Mouse (Mus musculus): Measurements from ENCODE around the gene Olfr898. TPM values are rescaled to one million over a fixed set of nuclear protein-coding genes. Genes with fewer than 3 reads are reported as not detected.

Olfr898 gene
- total and polyA plus RNA-seq, 3 experiments = not detected

- Histone ChIP-seq H3K4me2 (ENCODE audit: insufficient read depth, low read depth, poor library complexity, severe bottlenecking) (no peak within 1 kb of the TSS), H3K9ac (ENCODE audit: insufficient read depth, low read depth) (no peak within 1 kb of the TSS), H3K9me3 (replicated peaks; ENCODE audit: low read length) (no peaks in the 10 kb centered on the region), H3K4me1 (ENCODE audit: control insufficient read depth in 1 of 2, insufficient read depth in 2 of 2) (no peaks in the 10 kb centered on the region), H3K27ac (ENCODE audit: insufficient read depth, low read depth) (no peak within 1 kb of the TSS), H3K4me3 (replicated peaks in 1 of 3; ENCODE audit: low read depth in 2 of 3, low read length in 2 of 3, poor library complexity in 1 of 3) (no peak within 1 kb of the TSS), H3K79me2 (replicated peaks; ENCODE audit: control insufficient read depth, extremely low read depth, insufficient read depth, poor library complexity, severe bottlenecking) (no peaks in the 10 kb centered on the region), H3K27me3 (replicated peaks) (no peaks in the 10 kb centered on the region), H3K36me3 (replicated peaks in 1 of 2; ENCODE audit: control insufficient read depth in 1 of 2, insufficient read depth in 1 of 2, low read length in 1 of 2) (no peaks in the 10 kb centered on the region)
- no peak for DNase-seq (ENCODE audit: extremely low read depth)
- TF ChIP-seq MXI1 (IDR thresholded peaks at IDR 0.05; ENCODE audit: low read depth, low read length) (no peak), ZKSCAN1 (IDR thresholded peaks at IDR 0.05; ENCODE audit: borderline replicate concordance, low read depth, low read length) (no peak), NELFE (IDR thresholded peaks at IDR 0.05; ENCODE audit: low read depth, low read length) (no peak), CHD2 (IDR thresholded peaks at IDR 0.05; ENCODE audit: low read length) (no peak), RCOR1 (conservative IDR thresholded peaks at IDR 0.05; ENCODE audit: low read depth, low read length) (no peak), MEF2A (IDR thresholded peaks at IDR 0.05; ENCODE audit: borderline replicate concordance, low read depth, low read length) (no peak), ZMIZ1 (IDR thresholded peaks at IDR 0.05; ENCODE audit: low read depth, low read length) (no peak), BHLHE40 (IDR thresholded peaks at IDR 0.05; ENCODE audit: low read depth, low read length) (no peak), HCFC1 (IDR thresholded peaks at IDR 0.05; ENCODE audit: low read depth, low read length) (no peak), IRF4 (IDR thresholded peaks at IDR 0.05; ENCODE audit: low read depth, low read length) (no peak), SMC3 (IDR thresholded peaks at IDR 0.05; ENCODE audit: low read depth, low read length) (no peak)
- in situ Hi-C loops (cut with MboI; ENCODE audit: low pct_ligation_motif_present, low pct_unique_long_range_greater_than_20kb, low sequenced_read_pairs) = no loop called here
- dilution Hi-C loops (cut with MboI; ENCODE audit: extremely low pct_ligation_motif_present, extremely low pct_unique_long_range_greater_than_20kb, low sequenced_read_pairs) = no loop called here
These were observed 28.6 kb downstream of the Olfr898 start, which contains the start of gene Olfr251 for GRCm38 (mm10) chr9:38376786-38377185. Gene Olfr251, plus strand, starts transcription at chr9:38377086.

GRCm38 (mm10) chr9:38401398-38401797, 53.2 kb downstream of the Olfr898 start, which contains the start of gene Olfr147:
Gene Olfr147, plus strand, starts transcription at chr9:38401698.
- TF ChIP-seq TBP (conservative IDR thresholded peaks at IDR 0.05; ENCODE audit: low read depth, low read length) = no peak
- TF ChIP-seq ZNF384 (IDR thresholded peaks at IDR 0.05; ENCODE audit: low read depth, low read length) = no peak
- TF ChIP-seq E2F4 (IDR thresholded peaks at IDR 0.05; ENCODE audit: insufficient replicate concordance, low read depth, low read length) = no peak
- no peak for TF ChIP-seq CTCF (conservative IDR thresholded peaks at IDR 0.05 in 1 of 2, IDR thresholded peaks at IDR 0.05 in 1 of 2; ENCODE audit: low read depth in 2 of 2, low read length in 2 of 2)
- no peak for TF ChIP-seq ELF1 (IDR thresholded peaks at IDR 0.05; ENCODE audit: low read depth, low read length)
- no peak for TF ChIP-seq SIN3A (IDR thresholded peaks at IDR 0.05; ENCODE audit: low read length)
- no peak for TF ChIP-seq ZMIZ1 (IDR thresholded peaks at IDR 0.05; ENCODE audit: low read depth, low read length)
- TF ChIP-seq ZKSCAN1 (IDR thresholded peaks at IDR 0.05; ENCODE audit: borderline replicate concordance, low read depth, low read length) = no peak
- TF ChIP-seq GABPA (IDR thresholded peaks at IDR 0.05; ENCODE audit: insufficient replicate concordance, low read depth, low read length) = no peak
- TF ChIP-seq CHD1 (IDR thresholded peaks at IDR 0.05; ENCODE audit: low read depth, low read length) = no peak
- no peak for TF ChIP-seq CHD2 (IDR thresholded peaks at IDR 0.05; ENCODE audit: low read length)
- TF ChIP-seq RAD21 (IDR thresholded peaks at IDR 0.05; ENCODE audit: low read depth, low read length) = no peak
- TF ChIP-seq HCFC1 (IDR thresholded peaks at IDR 0.05; ENCODE audit: low read depth, low read length) = no peak
- TF ChIP-seq RCOR1 (conservative IDR thresholded peaks at IDR 0.05; ENCODE audit: low read depth, low read length) = no peak
- no peak for TF ChIP-seq UBTF (IDR thresholded peaks at IDR 0.05; ENCODE audit: low read depth, low read length)
- no peak for TF ChIP-seq MAX (IDR thresholded peaks at IDR 0.05; ENCODE audit: low read length)
- TF ChIP-seq IRF4 (IDR thresholded peaks at IDR 0.05; ENCODE audit: low read depth, low read length) = no peak
- TF ChIP-seq NRF1 (IDR thresholded peaks at IDR 0.05; ENCODE audit: low read depth, low read length) = no peak
- no peak for TF ChIP-seq JUN (IDR thresholded peaks at IDR 0.05; ENCODE audit: insufficient read depth, low read depth, low read length)
- Histone ChIP-seq H3K4me3 (replicated peaks in 1 of 3; ENCODE audit: low read depth in 2 of 3, low read length in 2 of 3, poor library complexity in 1 of 3) (no peak within 1 kb of the TSS), H3K27me3 (replicated peaks) (no peaks in the 10 kb centered on the region), H3K4me1 (ENCODE audit: control insufficient read depth in 1 of 2, insufficient read depth in 2 of 2) (no peaks in the 10 kb centered on the region), H3K9ac (ENCODE audit: insufficient read depth, low read depth) (no peak within 1 kb of the TSS), H3K27ac (ENCODE audit: insufficient read depth, low read depth) (no peak within 1 kb of the TSS), H3K36me3 (replicated peaks in 1 of 2; ENCODE audit: control insufficient read depth in 1 of 2, insufficient read depth in 1 of 2, low read length in 1 of 2) (no peaks in the 10 kb centered on the region), H3K4me2 (ENCODE audit: insufficient read depth, low read depth, poor library complexity, severe bottlenecking) (no peak within 1 kb of the TSS), H3K9me3 (replicated peaks; ENCODE audit: low read length) (no peaks in the 10 kb centered on the region), H3K79me2 (replicated peaks; ENCODE audit: control insufficient read depth, extremely low read depth, insufficient read depth, poor library complexity, severe bottlenecking) (no peaks in the 10 kb centered on the region)
- dilution Hi-C loops (cut with MboI; ENCODE audit: extremely low pct_ligation_motif_present, extremely low pct_unique_long_range_greater_than_20kb, low sequenced_read_pairs) = no loop called here
- in situ Hi-C loops (cut with MboI; ENCODE audit: low pct_ligation_motif_present, low pct_unique_long_range_greater_than_20kb, low sequenced_read_pairs) = no loop called here
- no peak for DNase-seq (ENCODE audit: extremely low read depth)

Measured in CH12.LX (cell line).